Mouse (Mus musculus): ENCODE results near the gene Mvd. TPM values are rescaled to one million over a fixed set of nuclear protein-coding genes. Genes with fewer than 3 reads are reported as not detected.

Mvd gene
- total and polyA plus RNA-seq, 3 experiments: 20.6 to 25.5 TPM; not detected in 1

DNA sequence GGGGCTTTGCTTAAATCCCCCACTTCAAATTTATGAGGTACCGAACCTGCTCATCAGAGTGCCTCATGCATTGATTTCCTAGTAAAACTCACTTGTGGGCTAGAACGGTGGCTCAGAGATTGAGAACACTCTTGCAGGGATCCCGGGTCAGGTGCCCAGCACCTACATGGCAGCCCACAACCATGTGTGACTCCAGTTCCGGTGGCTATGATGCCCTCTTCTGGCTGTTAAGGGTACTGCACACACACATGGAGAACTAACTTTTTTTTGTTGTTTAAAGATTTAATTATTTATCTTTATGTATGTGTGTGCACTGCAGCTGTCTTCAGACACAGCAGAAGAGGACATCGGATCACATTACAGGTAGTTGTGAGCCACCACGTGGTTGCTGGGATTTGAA is 7.8 kb downstream of the Mvd start:
- Histone ChIP-seq H3K9me3 (replicated peaks; ENCODE audit: insufficient read depth, low read length) (no peaks in the 10 kb centered on the region), H3K4me3 (ENCODE audit: control insufficient read depth in 1 of 2, insufficient read depth in 1 of 2, low read depth in 2 of 2, low read length in 2 of 2) (no peak overlapping the region), H3K27me3 (ENCODE audit: control insufficient read depth in 1 of 2, insufficient read depth in 2 of 2, low read length in 2 of 2) (no peaks in the 10 kb centered on the region), H3K9ac (ENCODE audit: control insufficient read depth, low read depth, low read length, poor library complexity, severe bottlenecking) (no peak overlapping the region), H3K36me3 (ENCODE audit: control insufficient read depth in 1 of 2, insufficient read depth in 2 of 2, low read length in 2 of 2) (peaks cover 0 to 12% of the 10 kb centered on the region in 2 experiments; a peak in 2 of 4 replicates), H3K79me2 (ENCODE audit: control insufficient read depth, insufficient read depth, low read length, poor library complexity) (peaks cover 23% of the 10 kb centered on the region), H3K4me1 (ENCODE audit: control insufficient read depth in 1 of 2, insufficient read depth in 2 of 2, low read length in 2 of 2) (peaks cover 7 to 10% of the 10 kb centered on the region in 2 experiments; a peak in 3 of 4 replicates), H3K27ac (ENCODE audit: control insufficient read depth, low read depth, low read length) (no peak overlapping the region)
- TF ChIP-seq TBP (IDR thresholded peaks at IDR 0.05; ENCODE audit: low read depth, low read length) (no peak), ELF1 (IDR thresholded peaks at IDR 0.05; ENCODE audit: low read depth, low read length) (no peak), POLR2AphosphoS2 (IDR thresholded peaks at IDR 0.05; ENCODE audit: low read length) (no peak), MAFK (IDR thresholded peaks at IDR 0.05; ENCODE audit: borderline replicate concordance, low read depth, low read length) (no peak), CTCF (IDR thresholded peaks at IDR 0.05 in 2 of 3, conservative IDR thresholded peaks at IDR 0.05 in 1 of 3; ENCODE audit: control insufficient read depth in 1 of 3, insufficient read depth in 1 of 3, low read depth in 2 of 3, low read length in 3 of 3, poor library complexity in 1 of 3, severe bottlenecking in 1 of 3) (peak; percentile 43 to 77 (median 50)), GATA1 (IDR thresholded peaks at IDR 0.05; ENCODE audit: low read depth, low read length) (no peak), UBTF (IDR thresholded peaks at IDR 0.05; ENCODE audit: borderline replicate concordance, insufficient read depth, low read depth, low read length) (no peak), TAL1 (IDR thresholded peaks at IDR 0.05; ENCODE audit: low read length) (no peak), SIN3A (IDR thresholded peaks at IDR 0.05; ENCODE audit: low read length) (no peak), USF2 (IDR thresholded peaks at IDR 0.05; ENCODE audit: borderline replicate concordance in 1 of 2, insufficient read depth in 1 of 2, low read depth in 1 of 2, low read length in 2 of 2) (no peak), RAD21 (IDR thresholded peaks at IDR 0.05; ENCODE audit: low read depth, low read length) (peak; percentile 16), MYC (IDR thresholded peaks at IDR 0.05; ENCODE audit: low read depth, low read length) (peak; percentile 39; the same call in 1 of the 2 replicates), CHD1 (IDR thresholded peaks at IDR 0.05; ENCODE audit: low read depth, low read length) (no peak), POLR2A (IDR thresholded peaks at IDR 0.05; ENCODE audit: control insufficient read depth in 1 of 2, insufficient read depth in 1 of 2, low read depth in 1 of 2, low read length in 2 of 2, poor library complexity in 1 of 2) (no peak), KAT2A (conservative IDR thresholded peaks at IDR 0.05; ENCODE audit: low read depth, low read length) (no peak), POLR2AphosphoS5 (IDR thresholded peaks at IDR 0.05; ENCODE audit: borderline replicate concordance, low read depth, low read length) (no peak), SMC3 (IDR thresholded peaks at IDR 0.05; ENCODE audit: low read depth, low read length) (peak; percentile 28), JUND (IDR thresholded peaks at IDR 0.05; ENCODE audit: low read depth, low read length) (no peak), ZNF384 (IDR thresholded peaks at IDR 0.05; ENCODE audit: low read depth, low read length) (no peak), ZKSCAN1 (IDR thresholded peaks at IDR 0.05; ENCODE audit: low read depth, low read length) (no peak), MXI1 (IDR thresholded peaks at IDR 0.05; ENCODE audit: low read depth, low read length) (no peak), NRF1 (IDR thresholded peaks at IDR 0.05; ENCODE audit: insufficient read depth, low read depth, low read length, poor library complexity, severe bottlenecking) (no peak), E2F4 (IDR thresholded peaks at IDR 0.05; ENCODE audit: borderline replicate concordance, low read depth, low read length) (no peak), MAZ (IDR thresholded peaks at IDR 0.05; ENCODE audit: low read depth, low read length) (no peak), NELFE (IDR thresholded peaks at IDR 0.05; ENCODE audit: low read depth, low read length) (no peak), CHD2 (IDR thresholded peaks at IDR 0.05; ENCODE audit: low read length) (no peak), HCFC1 (IDR thresholded peaks at IDR 0.05; ENCODE audit: low read depth, low read length) (no peak)
- peak; percentile 53 for DNase-seq (ENCODE audit: low read depth, low spot score)

Data from MEL (cell line).